Mouse (Mus musculus) liver, embryonic 14.5 days (tissue): ENCODE results near the gene Bola3. TPM values are rescaled to one million over a fixed set of nuclear protein-coding genes. Genes with fewer than 3 reads are reported as not detected.
A peak's percentile ranks its signal among the peaks of the same experiment; 100 is the strongest.

Source experiments
- ATAC-seq: fragments of 200-750 bp; cut with Nextera tagmentation; 2 replicates; pipeline ENCODE4 v1.8.0; 2017; ENCODE audit warnings: moderate number of reproducible peaks, mild to moderate bottlenecking, moderate library complexity; ENCODE audit not compliant: insufficient read depth
- DNase-seq, 3 experiments: peaks; one replicate each; pipeline ENCODE4 v3.0.0-alpha.2; 2012 to 2013; ENCODE audit warnings: low read depth in 3 of 3, low spot score in 3 of 3
- H3K27ac ChIP-seq: fragments of 300-500 bp; sonication (generic); 2 replicates; pipeline ENCODE4 v1.5.1; 2014; ENCODE audit warnings: moderate library complexity, mild to moderate bottlenecking, control low read depth, inconsistent platforms
- H3K27me3 ChIP-seq: fragments of 300-500 bp; sonication (generic); 2 replicates; pipeline ENCODE4 v1.6.1; 2014; ENCODE audit warnings: mild to moderate bottlenecking, low read length, moderate library complexity; ENCODE audit not compliant: control insufficient read depth, insufficient read depth
- H3K36me3 ChIP-seq: fragments of 300-500 bp; sonication (generic); replicated peaks from 2 replicates; pipeline ENCODE4 v1.6.1; 2014; ENCODE audit warnings: low read depth; ENCODE audit not compliant: control insufficient read depth, insufficient read depth
- H3K4me1 ChIP-seq, 2 experiments: fragments of 200-500 bp in 1 of 2; fragments of 300-500 bp in 1 of 2; sonication (generic) in 1 of 2; replicated peaks; 2 replicates each; pipeline ENCODE4 v1.6.1; 2012 to 2014; ENCODE audit warnings: antibody characterized with exemption in 1 of 2, inconsistent platforms in 1 of 2, low read length in 1 of 2; ENCODE audit not compliant: control insufficient read depth in 2 of 2, insufficient read depth in 2 of 2
- H3K4me2 ChIP-seq: fragments of 300-500 bp; sonication (generic); 2 replicates; pipeline ENCODE4 v1.6.1; 2014; ENCODE audit warnings: low read depth, mild to moderate bottlenecking, control low read depth, moderate library complexity
- H3K4me3 ChIP-seq, 2 experiments: fragments of 200-500 bp in 1 of 2; fragments of 300-500 bp in 1 of 2; sonication (generic) in 1 of 2; 2 replicates each; pipeline ENCODE4 v1.5.1; 2012 to 2014; ENCODE audit warnings: low read depth in 2 of 2, low read length in 2 of 2, mild to moderate bottlenecking in 2 of 2, control low read depth in 1 of 2, inconsistent platforms in 1 of 2, moderate library complexity in 1 of 2; ENCODE audit not compliant: insufficient read depth in 1 of 2
- H3K9ac ChIP-seq: fragments of 300-500 bp; sonication (generic); replicated peaks from 2 replicates; pipeline ENCODE4 v1.6.1; 2014; ENCODE audit warnings: mild to moderate bottlenecking, control low read depth, moderate library complexity
- H3K9me3 ChIP-seq: fragments of 300-500 bp; sonication (generic); 2 replicates; pipeline ENCODE4 v1.6.1; 2016; ENCODE audit warnings: low read length, mixed read lengths; ENCODE audit not compliant: control insufficient read depth
- CTCF ChIP-seq: IDR thresholded peaks from 2 replicates; pipeline ENCODE4 v1.5.1; 2016; ENCODE audit warnings: antibody characterized with exemption, low read depth, control low read depth
- EP300 ChIP-seq: IDR thresholded peaks from 2 replicates; pipeline ENCODE4 v1.6.1; 2016; ENCODE audit warnings: antibody characterized with exemption, low read depth
- WGBS: fragments of 180-500 bp; shearing (Covaris S2); extraction: QIAGEN DNeasy Blood & Tissue Kit; methylation state at CpG from one replicate; pipeline ENCODE4 v1.1.7; 2014; ENCODE audit not compliant: insufficient replicate concordance; 5-methylcytosine and 5-hydroxymethylcytosine counted together
- polyA plus RNA-seq, 2 experiments: library from polyadenylated mRNA; depleted of rRNA in 1 of 2; stranded (reverse) in 1 of 2; unstranded in 1 of 2; fragments of >200 nt; fragmentation: Nextera tagmentation in 1 of 2; extraction: Ambion mirVana in 1 of 2; gene quantifications; 2 replicates each; pipeline versions ENCODE4 v1.2.1 to v1.2.3; 2012 to 2014

The Bola3 gene
- polyA plus RNA-seq (2012; rRNA removed) (28.8 and 92.1 TPM in 2 replicates), polyA plus RNA-seq (2014; fragmentation: Nextera tagmentation; extraction: Ambion mirVana) (342 and 357 TPM in 2 replicates)

DNA sequence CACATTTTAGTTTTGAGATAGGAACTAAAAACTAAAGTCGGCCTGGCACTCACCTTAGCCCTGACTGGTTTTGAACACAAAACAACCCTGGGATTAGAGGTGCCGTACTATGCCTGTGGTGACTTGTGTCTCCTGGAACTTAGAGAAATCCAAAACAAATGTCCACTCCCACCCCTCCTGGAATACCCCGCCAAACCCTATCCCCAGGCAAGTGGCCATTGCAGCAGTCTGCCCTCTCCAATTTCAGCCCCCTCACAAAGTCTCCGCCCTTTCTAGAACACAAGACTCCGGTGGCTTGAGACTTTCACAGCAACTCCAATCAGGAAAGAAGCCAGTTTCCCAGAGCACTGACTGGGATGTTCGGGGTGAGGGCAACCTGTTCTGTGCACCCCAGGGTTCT lies at the start of gene Bola3:
Gene Bola3 (plus strand): TSS at position 275 of the 400 bp plus-strand sequence.
- Histone ChIP-seq H3K4me3 (peak within 1 kb of the TSS; percentile 81 to 95), H3K4me2 (peak within 1 kb of the TSS; percentile 89), H3K27me3 (no peaks in the 10 kb centered on the region), H3K36me3 (peaks cover 13% of the 10 kb centered on the region), H3K9ac (peak within 1 kb of the TSS; percentile 99), H3K4me1 (peaks cover 30 to 40% of the 10 kb centered on the region in 2 experiments), H3K27ac (peak within 1 kb of the TSS; percentile 95), H3K9me3 (no peaks in the 10 kb centered on the region)
- TF ChIP-seq EP300 (no peak), CTCF (no peak)
- WGBS, result 41% methylated on average over 6 of the region's 6 CpGs
- ATAC-seq, result no peak
- DNase-seq, result no peak

DNA sequence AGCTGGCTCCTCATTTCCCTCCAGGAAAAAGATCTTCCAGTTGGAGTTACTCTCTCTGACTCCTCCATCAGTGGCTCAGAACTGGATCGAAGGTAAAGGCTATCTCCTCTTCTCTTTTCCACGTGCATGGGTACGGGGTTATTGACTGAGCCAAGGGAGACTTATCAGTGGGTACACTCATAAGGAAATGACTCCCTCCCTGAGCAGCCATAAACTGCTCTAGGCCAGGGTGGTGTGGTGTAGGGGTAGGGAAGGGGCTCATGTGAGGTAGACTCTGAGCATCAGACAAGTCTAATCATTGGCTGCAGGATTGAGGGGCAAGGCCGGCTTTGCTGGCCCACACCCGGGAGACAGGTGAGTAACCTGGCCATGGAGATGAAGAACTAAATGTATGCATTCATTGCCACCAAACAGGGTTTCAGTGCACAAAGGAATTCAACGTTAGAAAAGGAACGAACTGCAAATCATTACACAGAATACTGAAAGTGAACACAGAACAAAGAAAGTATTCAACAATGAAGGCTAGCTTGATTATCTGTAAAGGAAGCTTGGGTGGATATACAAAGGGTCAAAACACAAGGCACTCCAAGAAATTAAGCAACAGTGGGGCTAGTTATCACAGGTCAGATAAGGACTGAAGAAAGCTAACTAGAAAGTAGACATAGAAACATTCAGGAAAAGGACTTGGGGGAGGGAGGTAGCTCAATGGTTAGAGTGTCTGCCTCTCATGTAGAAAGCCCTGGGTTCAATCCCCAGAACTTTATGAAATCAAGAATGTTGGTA lies 48.3 kb upstream of the Bola3 start:
- TF ChIP-seq EP300 (no peak), CTCF (no peak)
- DNase-seq, result no peak
- 67% methylated on average over 7 of the region's 7 CpGs for WGBS
- H3K9me3 ChIP-seq, result no peaks in the 10 kb centered on the region
- no peaks in the 10 kb centered on the region for H3K27me3 ChIP-seq
- ATAC-seq, result no peak
- H3K9ac ChIP-seq, result no peak overlapping the region
- H3K4me3 ChIP-seq, result no peak overlapping the region
- H3K4me2 ChIP-seq, result no peak overlapping the region
- peaks cover 11% of the 10 kb centered on the region for H3K36me3 ChIP-seq
- H3K27ac ChIP-seq, result no peak overlapping the region
- no peaks in the 10 kb centered on the region for H3K4me1 ChIP-seq

DNA sequence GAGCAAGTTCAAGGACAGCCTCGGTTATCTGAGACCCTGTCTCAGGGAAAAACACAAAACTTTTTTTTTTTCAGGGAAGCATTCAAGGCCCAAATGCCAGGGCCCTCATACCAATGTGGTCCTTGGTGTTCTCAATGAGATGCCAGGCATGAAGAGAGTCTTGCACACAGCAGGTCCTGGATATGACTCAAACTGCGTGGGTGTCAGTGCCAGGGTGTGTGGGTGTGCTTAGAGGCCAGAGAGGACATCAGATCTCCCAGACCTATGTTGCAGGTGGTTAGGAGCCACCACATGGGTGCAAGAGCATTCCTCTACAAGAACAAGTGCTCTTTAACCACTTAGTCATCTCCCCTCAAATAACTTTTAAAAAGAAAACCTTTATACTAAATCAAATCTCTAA lies 47.7 kb upstream of the Bola3 start:
- no peak for ATAC-seq
- DNase-seq, result no peak
- no peaks in the 10 kb centered on the region for H3K27me3 ChIP-seq
- H3K27ac ChIP-seq, result no peak overlapping the region
- peaks cover 18% of the 10 kb centered on the region for H3K36me3 ChIP-seq
- H3K9ac ChIP-seq, result no peak overlapping the region
- WGBS, result 71% methylated on average over 2 of the region's 2 CpGs
- no peak overlapping the region for H3K4me2 ChIP-seq
- H3K4me1 ChIP-seq, result no peaks in the 10 kb centered on the region
- H3K4me3 ChIP-seq, result no peak overlapping the region
- no peaks in the 10 kb centered on the region for H3K9me3 ChIP-seq
- no peak for TF ChIP-seq CTCF
- no peak for TF ChIP-seq EP300

- no peaks in the 10 kb centered on the region for H3K27me3 ChIP-seq
- no peak overlapping the region for H3K9ac ChIP-seq
- H3K27ac ChIP-seq, result no peak overlapping the region
- ATAC-seq, result no peak
- no peak overlapping the region for H3K4me2 ChIP-seq
- no peak for DNase-seq
- TF ChIP-seq EP300 (no peak), CTCF (no peak)
- 78% methylated on average over 5 of the region's 5 CpGs for WGBS
- no peaks in the 10 kb centered on the region for H3K4me1 ChIP-seq
- H3K36me3 ChIP-seq, result peaks cover 28% of the 10 kb centered on the region
- no peak overlapping the region for H3K4me3 ChIP-seq
- H3K9me3 ChIP-seq, result no peaks in the 10 kb centered on the region
Measured at GRCm38 (mm10) chr6:83302264-83302663, 46.7 kb upstream of the Bola3 start.

DNA sequence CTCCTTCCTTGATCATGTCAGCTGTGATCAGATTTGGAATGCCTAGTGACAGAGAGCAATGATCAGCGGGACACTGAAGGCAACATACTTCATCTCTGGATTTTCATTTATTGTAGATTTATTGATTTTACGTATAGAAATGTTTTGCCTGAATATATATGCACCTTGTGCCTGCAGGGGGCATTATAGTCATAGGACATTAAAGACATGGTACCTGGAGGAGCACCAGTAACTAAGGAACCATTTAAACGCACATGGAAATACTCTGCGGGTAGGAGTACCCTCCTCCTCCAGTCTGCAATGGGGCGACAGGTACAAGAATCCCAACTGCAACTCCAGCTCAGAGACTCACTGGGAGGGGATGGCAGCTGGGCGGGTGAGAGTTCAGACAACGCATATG lies 39.9 kb upstream of the Bola3 start:
- Histone ChIP-seq H3K27me3 (no peaks in the 10 kb centered on the region), H3K36me3 (peaks cover 85% of the 10 kb centered on the region), H3K9me3 (no peaks in the 10 kb centered on the region), H3K4me3 (no peak overlapping the region), H3K4me1 (peaks cover 25 to 29% of the 10 kb centered on the region in 2 experiments), H3K4me2 (no peak overlapping the region), H3K27ac (no peak overlapping the region), H3K9ac (no peak overlapping the region)
- ATAC-seq (no peak), DNase-seq (no peak)
- WGBS, result 85% methylated on average over 7 of the region's 7 CpGs
- peak; percentile 27; the same call in 1 of the 2 replicates for TF ChIP-seq CTCF
- no peak for TF ChIP-seq EP300
